ENCODE assay signal across 23 mouse cellular contexts in the genomic region with DNA sequence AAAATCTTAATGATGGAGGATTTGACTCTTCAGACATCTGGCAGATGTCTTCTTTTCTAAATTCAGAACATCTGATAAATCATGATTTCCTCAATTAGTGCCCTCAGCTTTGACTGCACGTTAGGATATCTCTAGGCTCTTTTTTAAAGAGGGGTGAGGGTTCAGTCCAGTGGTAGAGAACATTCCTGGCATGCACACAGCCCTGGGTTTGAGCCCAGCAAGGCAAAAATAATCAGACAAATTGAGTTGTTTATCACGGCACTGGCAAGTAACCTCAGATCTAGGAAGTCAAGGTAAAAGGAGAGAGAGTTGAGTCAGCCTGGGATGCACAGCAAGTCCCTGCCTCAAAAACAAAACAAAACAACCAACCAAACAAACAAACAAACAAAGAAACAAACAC. TPM values are rescaled to one million over a fixed set of nuclear protein-coding genes. Genes with fewer than 3 reads are reported as not detected.
DNase-seq lines count a peak whose midpoint lies in the region; ATAC-seq and TF ChIP-seq lines count a peak whose summit lies in the region.
"Had no signal": no experiment of that assay in that cellular context is flagged by ENCODE, and none has a peak within 500 bp of the region (broad histone marks: within the 10 kb centered on the region; RNA-seq: fewer than 3 reads in every experiment).

No protein-coding gene starts in this region.

- intact Hi-C loops in gastrocnemius, adult 2 months (cut with DNase I), result no loop called here
- intact Hi-C loops in gastrocnemius, postnatal 36 days (cut with DNase I), result no loop called here

- no peaks in the 10 kb centered on the region for H3K9me3 ChIP-seq in limb, embryonic 15.5 days
- H3K9me3 ChIP-seq in limb, embryonic 10.5 days (replicated peaks), result no peaks in the 10 kb centered on the region
- H3K9me3 ChIP-seq in heart, embryonic 12.5 days (replicated peaks), result peaks cover 3% of the 10 kb centered on the region; the same call in 1 of the 2 replicates
- peaks cover 1% of the 10 kb centered on the region; the same call in 1 of the 2 replicates for H3K9me3 ChIP-seq in heart, postnatal 0 days (replicated peaks; ENCODE audit: control insufficient read depth, low read length)
- H3K9me3 ChIP-seq: kidney, embryonic 15.5 days; liver, embryonic 15.5 days; neural tube, embryonic 12.5 days had no signal

- no peak overlapping the region for H3K4me2 ChIP-seq in limb, embryonic 15.5 days
- no peak overlapping the region for H3K4me2 ChIP-seq in heart, embryonic 12.5 days
- H3K4me2 ChIP-seq in heart, postnatal 0 days (ENCODE audit: low read depth, low read length), result no peak overlapping the region
- H3K4me2 ChIP-seq: kidney, embryonic 15.5 days; limb, embryonic 13.5 days; liver, embryonic 15.5 days; neural tube, embryonic 12.5 days had no signal

- H3K4me3 ChIP-seq in gastrocnemius, adult 2 months, result no peak overlapping the region
- H3K4me3 ChIP-seq in limb, embryonic 15.5 days, result no peak overlapping the region
- no peak overlapping the region for H3K4me3 ChIP-seq in limb, embryonic 10.5 days
- H3K4me3 ChIP-seq in heart, embryonic 12.5 days, result no peak overlapping the region
- H3K4me3 ChIP-seq in heart, postnatal 0 days (ENCODE audit: low read depth, low read length), result no peak overlapping the region
- H3K4me3 ChIP-seq in kidney, adult 2 months (ENCODE audit: insufficient read depth, low read depth, low read length), result no peak overlapping the region
- H3K4me3 ChIP-seq: hindbrain, embryonic 10.5 days; kidney, embryonic 15.5 days; limb, embryonic 13.5 days; liver, embryonic 15.5 days; megakaryocyte, embryonic 14.5 days; neural tube, embryonic 12.5 days had no signal

- H3K27me3 ChIP-seq in limb, embryonic 15.5 days, result no peaks in the 10 kb centered on the region
- 0 out of 2 replicates have a peak, but pooled peaks cover 2% of the 10 kb centered on the region for H3K27me3 ChIP-seq in limb, embryonic 10.5 days (ENCODE audit: low read depth, poor library complexity, severe bottlenecking)
- no peaks in the 10 kb centered on the region for H3K27me3 ChIP-seq in heart, embryonic 12.5 days (replicated peaks)
- H3K27me3 ChIP-seq in heart, postnatal 0 days (ENCODE audit: control insufficient read depth, insufficient read depth, low read length), result no peaks in the 10 kb centered on the region
- H3K27me3 ChIP-seq in kidney, adult 2 months (replicated peaks; ENCODE audit: control insufficient read depth, insufficient read depth, low read length), result no peaks in the 10 kb centered on the region; the same call in 1 of the 2 replicates
- H3K27me3 ChIP-seq: neural tube, embryonic 12.5 days had no signal

- ATAC-seq in limb, embryonic 15.5 days (ENCODE audit: insufficient number of reproducible peaks, low FRiP score, low TSS enrichment, low read depth), result no peak
- ATAC-seq in heart, embryonic 12.5 days (ENCODE audit: insufficient number of reproducible peaks, low FRiP score), result no peak
- ATAC-seq in heart, postnatal 0 days (ENCODE audit: insufficient read depth, low read depth), result no peak
- ATAC-seq: CD4-positive, CD25-positive, alpha-beta regulatory T cell, adult 4 months; hindbrain, embryonic 16.5 days; intestine, postnatal 0 days had no signal

- H3K27ac ChIP-seq in gastrocnemius, adult 2 months, result peak overlapping the region; percentile 50
- peak overlapping the region; percentile 27; the same call in 1 of the 2 replicates for H3K27ac ChIP-seq in limb, embryonic 15.5 days
- H3K27ac ChIP-seq in limb, embryonic 10.5 days, result no peak overlapping the region
- H3K27ac ChIP-seq in heart, embryonic 12.5 days (ENCODE audit: poor library complexity, severe bottlenecking), result peak overlapping the region; percentile 74
- peak overlapping the region; percentile 70 for H3K27ac ChIP-seq in heart, postnatal 0 days (ENCODE audit: low read depth)
- H3K27ac ChIP-seq in kidney, adult 2 months (ENCODE audit: insufficient read depth, low read depth, low read length), result no peak overlapping the region
- H3K27ac ChIP-seq: hindbrain, embryonic 10.5 days; kidney, embryonic 15.5 days; limb, embryonic 13.5 days; liver, embryonic 15.5 days; neural tube, embryonic 12.5 days had no signal

- H3K4me1 ChIP-seq in limb, embryonic 15.5 days, result peaks cover 15% of the 10 kb centered on the region
- H3K4me1 ChIP-seq in limb, embryonic 10.5 days, result peaks cover 22% of the 10 kb centered on the region
- H3K4me1 ChIP-seq in heart, embryonic 12.5 days (replicated peaks), result peaks cover 27% of the 10 kb centered on the region
- peaks cover 13% of the 10 kb centered on the region for H3K4me1 ChIP-seq in heart, postnatal 0 days (ENCODE audit: control insufficient read depth, insufficient read depth)
- H3K4me1 ChIP-seq in kidney, adult 2 months (ENCODE audit: control insufficient read depth, insufficient read depth, low read length), result no peaks in the 10 kb centered on the region
- H3K4me1 ChIP-seq: hindbrain, embryonic 10.5 days; liver, embryonic 15.5 days; megakaryocyte, embryonic 14.5 days; neural tube, embryonic 12.5 days had no signal

- TF ChIP-seq CTCF in gastrocnemius, adult 2 months (IDR thresholded peaks at IDR 0.05), result no peak
- TF ChIP-seq CTCF in heart, postnatal 0 days (IDR thresholded peaks at IDR 0.05; ENCODE audit: low read depth), result no peak
- TF ChIP-seq CTCF in kidney, adult 2 months (conservative IDR thresholded peaks at IDR 0.05; ENCODE audit: insufficient read depth, insufficient read length, low read depth, low read length), result no peak

- no peak for TF ChIP-seq EP300 in heart, postnatal 0 days (IDR thresholded peaks at IDR 0.05; ENCODE audit: low read depth)

- no peaks in the 10 kb centered on the region for H3K36me3 ChIP-seq in limb, embryonic 15.5 days
- H3K36me3 ChIP-seq in limb, embryonic 10.5 days, result no peaks in the 10 kb centered on the region
- H3K36me3 ChIP-seq in heart, embryonic 12.5 days, result no peaks in the 10 kb centered on the region
- H3K36me3 ChIP-seq in heart, postnatal 0 days (replicated peaks; ENCODE audit: control insufficient read depth, insufficient read depth, low read length), result no peaks in the 10 kb centered on the region
- no peaks in the 10 kb centered on the region for H3K36me3 ChIP-seq in kidney, adult 2 months (ENCODE audit: control insufficient read depth, insufficient read depth, low read length)
- H3K36me3 ChIP-seq: hindbrain, embryonic 10.5 days; kidney, embryonic 15.5 days; limb, embryonic 13.5 days; liver, embryonic 15.5 days; neural tube, embryonic 12.5 days had no signal

- no peak for DNase-seq in gastrocnemius, adult 2 months
- no peak for DNase-seq in gastrocnemius, postnatal 36 days
- DNase-seq in limb, embryonic 10.5 days (ENCODE audit: low spot score), result no peak
- DNase-seq in heart, postnatal 0 days (ENCODE audit: low spot score), result no peak
- DNase-seq in kidney, adult 2 months, result no peak
- DNase-seq: cerebellum, adult 9-10 months; midbrain, embryonic 14.5 days; right cerebral cortex, postnatal 4 days; thymus, postnatal 14 days had no signal

- TF ChIP-seq POLR2A in kidney, adult 2 months (IDR thresholded peaks at IDR 0.05; ENCODE audit: low read depth, low read length), result no peak

- 21% methylated on average over 2 of the region's 2 CpGs for WGBS in limb, embryonic 15.5 days
- 41% methylated on average over 2 of the region's 2 CpGs for WGBS in limb, embryonic 10.5 days
- whole genome bisulfite sequencing in heart, embryonic 12.5 days, result 19% methylated on average over 2 of the region's 2 CpGs
- 5% methylated on average over 2 of the region's 2 CpGs for WGBS in heart, postnatal 0 days
- WGBS in kidney, adult 2 months, result 38% methylated on average over 2 of the region's 2 CpGs

- no peak overlapping the region for H3K9ac ChIP-seq in limb, embryonic 15.5 days
- H3K9ac ChIP-seq in heart, embryonic 12.5 days, result no peak overlapping the region
- no peak overlapping the region for H3K9ac ChIP-seq in heart, postnatal 0 days (replicated peaks; ENCODE audit: low read depth, low read length)
- H3K9ac ChIP-seq: kidney, embryonic 15.5 days; limb, embryonic 13.5 days; liver, embryonic 15.5 days; neural tube, embryonic 12.5 days had no signal

RNA-seq across cellular contexts. Expression of gene Hand2, which starts 39.7 kb away (rescaled TPM):
- under 1 TPM in 1 of 2 experiments, not detected in 1; 0.08 TPM for total RNA-seq in gastrocnemius, adult 2 months (2021)
- total RNA-seq in gastrocnemius, postnatal 36 days (2021), result not detected
- 5.0 and 6.6 TPM in 2 replicates for polyA plus RNA-seq in limb, embryonic 15.5 days (2015; fragmentation: Nextera tagmentation; extraction: Ambion mirVana)
- polyA plus RNA-seq in limb, embryonic 10.5 days (2016; fragmentation: Nextera tagmentation; extraction: Ambion mirVana), result 9.8 and 10.1 TPM in 2 replicates
- polyA plus RNA-seq in heart, embryonic 12.5 days (2016; fragmentation: Nextera tagmentation; extraction: Ambion mirVana), result 18.0 and 19.4 TPM in 2 replicates
- 33.2 and 39.5 TPM in 2 replicates for total RNA-seq in heart, postnatal 0 days (2014; rRNA removed; ENCODE audit: low replicate concordance)
- 9.9 and 11.7 TPM in 2 replicates for polyA plus RNA-seq in heart, postnatal 0 days (2015; fragmentation: Nextera tagmentation; extraction: Ambion mirVana)
- polyA plus RNA-seq in kidney, adult 2 months (2012; rRNA removed), result 0.23 and 0.33 TPM in 2 replicates
- total RNA-seq: common myeloid progenitor, adult 5-6 weeks; left cerebral cortex, postnatal 14 days had no signal
- polyA plus RNA-seq: CD4-positive, CD25-positive, alpha-beta regulatory T cell, adult 4 months; forebrain, embryonic 11.5 days; hindbrain, embryonic 10.5 days; hindbrain, embryonic 16.5 days; midbrain, embryonic 14.5 days had no signal

Comparison
In these comparisons a context has a peak if more than half of its experiments do, and no peak if none do; other contexts are left out.
1. H3K27ac ChIP-seq: peak in gastrocnemius, adult 2 months (single experiment), limb, embryonic 15.5 days (single experiment), heart, embryonic 12.5 days (single experiment) and heart, postnatal 0 days (single experiment); none in limb, embryonic 10.5 days (single experiment) and kidney, adult 2 months (single experiment).